Mouse (Mus musculus): ENCODE measurements around the gene Hoxa4.

GRCm38 (mm10) chr6:52170898-52171223 lies 20.7 kb downstream of the Hoxa4 start:
- TF ChIP-seq CTCF (IDR thresholded peaks at IDR 0.05; ENCODE audit: insufficient read depth, low read depth, low read length) (no peak), POLR2A (IDR thresholded peaks at IDR 0.05; ENCODE audit: insufficient read depth, low read depth, low read length) (no peak)

Data from olfactory bulb, adult 2 months (tissue).